Mouse (Mus musculus) duodenum, adult 2 months (tissue): Measurements from ENCODE around the gene Stbd1. TPM values are rescaled to one million over a fixed set of nuclear protein-coding genes. Genes with fewer than 3 reads are reported as not detected.

Experiments used
- polyA plus RNA-seq: library from polyadenylated mRNA; depleted of rRNA; stranded (reverse); fragments of >200 nt; gene quantifications from 2 replicates; pipeline ENCODE4 v1.2.3, GENCODE M21; 2012; ENCODE audit warnings: low replicate concordance; rRNA removed

The Stbd1 gene
- 0.83 and 1.7 TPM in 2 replicates for polyA plus RNA-seq

DNA sequence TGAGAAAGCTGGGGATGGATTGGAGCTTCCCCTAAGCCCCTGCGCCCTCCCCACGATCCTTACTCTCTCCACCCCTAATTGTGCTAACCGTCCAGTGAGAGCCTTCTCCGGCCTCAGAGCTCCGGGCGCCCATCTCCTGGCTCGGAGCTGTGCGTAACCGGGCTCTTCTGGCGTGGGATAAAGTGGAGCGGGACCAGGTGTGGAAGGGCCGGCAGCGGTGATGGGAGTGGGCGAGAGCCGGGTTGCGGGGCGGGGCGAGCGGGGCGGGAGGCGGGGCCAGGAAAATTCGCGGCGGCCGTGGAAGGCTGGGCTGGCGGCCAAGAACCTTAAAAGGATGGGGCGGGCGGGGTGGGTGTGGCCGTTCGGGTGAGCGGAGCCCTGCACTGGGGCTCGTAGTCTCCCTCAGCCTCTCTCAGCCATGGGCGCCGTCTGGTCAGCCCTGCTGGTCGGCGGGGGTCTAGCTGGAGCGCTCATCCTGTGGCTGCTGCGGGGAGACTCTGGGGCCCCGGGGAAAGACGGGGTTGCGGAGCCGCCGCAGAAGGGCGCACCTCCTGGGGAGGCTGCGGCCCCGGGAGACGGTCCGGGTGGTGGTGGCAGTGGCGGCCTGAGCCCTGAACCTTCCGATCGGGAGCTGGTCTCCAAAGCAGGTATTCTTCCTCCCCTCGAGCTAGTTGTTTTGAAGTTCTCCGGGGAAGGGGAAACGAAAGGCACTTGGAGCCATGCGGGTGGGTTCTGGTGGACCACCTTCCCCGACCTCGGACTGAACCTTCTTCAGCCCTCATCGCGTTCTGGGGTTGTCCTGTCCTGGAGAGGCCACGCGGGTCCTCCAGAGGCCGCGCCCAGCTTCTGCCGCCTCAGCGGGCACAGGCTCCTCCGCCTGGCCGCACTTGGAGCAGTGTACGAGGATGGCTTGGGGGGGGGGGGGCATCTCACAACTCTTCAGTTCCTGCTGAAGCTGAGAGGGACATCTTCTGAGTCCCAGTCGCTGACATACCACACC is at the start of gene Stbd1:
Gene Stbd1 (plus strand): TSS at position 351 of the 1,000 bp plus-strand sequence.

DNA sequence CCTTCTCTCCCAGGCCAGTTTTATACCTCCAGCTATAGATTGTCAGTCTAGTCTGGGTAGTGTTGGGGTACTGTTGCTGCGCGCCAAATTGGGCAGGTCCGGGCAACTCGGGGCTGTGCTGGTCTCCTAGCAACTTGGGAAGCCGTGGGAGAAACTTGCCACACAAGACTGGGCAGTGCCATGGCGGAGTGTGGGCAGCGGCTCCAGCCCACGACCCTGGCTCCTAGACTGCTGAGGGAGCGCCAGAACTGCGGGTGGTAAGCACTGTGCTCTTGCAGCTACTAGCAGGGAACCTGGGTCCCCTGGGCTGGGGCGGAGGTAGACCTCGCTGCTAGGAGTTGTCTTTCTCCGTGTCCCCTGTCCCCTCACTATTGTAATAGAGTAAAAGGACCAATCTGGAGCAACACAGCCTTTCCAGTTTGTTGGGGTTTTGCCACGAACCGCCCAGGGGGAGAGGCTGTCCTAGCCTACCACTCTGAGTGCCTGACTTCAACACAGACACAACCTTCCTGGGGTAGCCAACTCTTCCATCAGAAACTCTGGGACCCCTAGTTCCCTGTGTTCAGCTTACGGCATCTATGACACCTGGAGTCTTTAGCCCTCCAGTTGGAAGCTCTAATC is 47.8 kb upstream of the Stbd1 start, which contains the start of gene Fam47e:
Gene Fam47e (plus strand): TSS at position 179 of the 621 bp plus-strand sequence.

Other genes starting within 250 kb of the Stbd1 start
- gene Nup54, start 167.8 kb upstream of the Stbd1 start, polyA plus RNA-seq, result 3.4 and 4.5 TPM in 2 replicates
- gene Scarb2, start 96.2 kb upstream of the Stbd1 start, polyA plus RNA-seq, result 6.4 and 10.0 TPM in 2 replicates
- gene Fam47e, start 48.0 kb upstream of the Stbd1 start, polyA plus RNA-seq, result 0.47 TPM in 1 of 2 replicates, not detected in the other
- 0.06 and 0.11 TPM in 2 replicates for gene Ccdc158, start 72.2 kb downstream of the Stbd1 start, polyA plus RNA-seq
- gene Shroom3, start 80.4 kb downstream of the Stbd1 start, polyA plus RNA-seq, result 65.7 and 91.6 TPM in 2 replicates